Mouse (Mus musculus) C3H10T1/2 (cell line): Measurements from ENCODE around the gene Surf6. TPM values are rescaled to one million over a fixed set of nuclear protein-coding genes. Genes with fewer than 3 reads are reported as not detected.

Experiments
- polyA plus RNA-seq, 2 experiments: library from polyadenylated mRNA; unstranded; fragments of >200 nt; fragmentation: generic; extraction: Trizol; gene quantifications; one replicate each; pipeline ENCODE4 v1.2.1; 2012; ENCODE audit warnings: missing spikeins in 2 of 2

Gene Surf6
- polyA plus RNA-seq: 10 to 100 TPM in 1 of 2 experiments, 1 to 10 TPM in 1; 6.2 to 11.8 TPM

GRCm38 (mm10) chr2:26902467-26903220 lies at the start of gene Surf6:
Gene Surf6, minus strand, starts transcription at chr2:26902879.

GRCm38 (mm10) chr2:26933304-26934055 lies 30.8 kb upstream of the Surf6 start, which contains the start of the genes Surf4 and Stkld1:
Gene Surf4, minus strand, starts transcription at chr2:26933928.
Gene Stkld1, plus strand, starts transcription at chr2:26934047.

GRCm38 (mm10) chr2:26915927-26916728 lies 13.4 kb upstream of the Surf6 start, which contains the start of the genes Surf2 and Surf1:
Gene Surf2, plus strand, starts transcription at chr2:26916367.
Gene Surf1, minus strand, starts transcription at chr2:26916530.

GRCm38 (mm10) chr2:26910124-26910993 lies 7.7 kb upstream of the Surf6 start, which contains the start of the genes Med22 and Rpl7a:
Gene Med22, minus strand, starts transcription at chr2:26910677.
Gene Rpl7a, plus strand, starts transcription at chr2:26910764.

GRCm38 (mm10) chr2:26864879-26865278 lies 37.8 kb downstream of the Surf6 start, which contains the start of gene Abo:
Gene Abo, minus strand, starts transcription at chr2:26864979.

Other genes with a start within 250 kb of the Surf6 start
- gene Lcn4, start 231.6 kb downstream of the Surf6 start, polyA plus RNA-seq: not detected
- gene Abo, start 37.9 kb downstream of the Surf6 start, polyA plus RNA-seq: not detected
- 10 to 100 TPM; 18.1 to 33.0 TPM for gene Med22, start 7.8 kb upstream of the Surf6 start, polyA plus RNA-seq
- 1,000 to 10,000 TPM; 2,251 to 2,959 TPM for gene Rpl7a, start 7.9 kb upstream of the Surf6 start, polyA plus RNA-seq
- 10 to 100 TPM; 14.8 to 23.7 TPM for gene Surf2, start 13.5 kb upstream of the Surf6 start, polyA plus RNA-seq
- 10 to 100 TPM; 46.8 to 97.0 TPM for gene Surf1, start 13.7 kb upstream of the Surf6 start, polyA plus RNA-seq
- gene Surf4, start 31.0 kb upstream of the Surf6 start, polyA plus RNA-seq: 100 to 1,000 TPM in 1 of 2 experiments, 10 to 100 TPM in 1; 94.2 to 135 TPM
- gene Stkld1, start 31.2 kb upstream of the Surf6 start, polyA plus RNA-seq: under 1 TPM in 1 of 2 experiments, not detected in 1; 0.08 TPM
- 10 to 100 TPM; 10.3 to 29.9 TPM for gene Rexo4, start 61.5 kb upstream of the Surf6 start, polyA plus RNA-seq
- not detected for gene Adamts13, start 70.5 kb upstream of the Surf6 start, polyA plus RNA-seq
- 10 to 100 TPM in 1 of 2 experiments, 1 to 10 TPM in 1; 8.0 to 30.6 TPM for gene Cacfd1, start 107.0 kb upstream of the Surf6 start, polyA plus RNA-seq
- under 1 TPM; 0.51 to 0.78 TPM for gene Slc2a6, start 125.1 kb upstream of the Surf6 start, polyA plus RNA-seq
- not detected for gene Mymk, start 169.3 kb upstream of the Surf6 start, polyA plus RNA-seq
- gene Adamtsl2, start 176.5 kb upstream of the Surf6 start, polyA plus RNA-seq: under 1 TPM; 0.16 to 0.19 TPM
- not detected for gene Fam163b, start 239.6 kb upstream of the Surf6 start, polyA plus RNA-seq